Mouse (Mus musculus) myocyte (in vitro differentiated cells): ENCODE results near the gene Pknox2. TPM values are rescaled to one million over a fixed set of nuclear protein-coding genes. Genes with fewer than 3 reads are reported as not detected.
A peak's percentile ranks its signal among the peaks of the same experiment; 100 is the strongest.

Experiments
- H3K27me3 ChIP-seq: one replicate; pipeline ENCODE4 v1.6.1; 2011; ENCODE audit not compliant: control insufficient read depth, insufficient read depth, insufficient read length
- H3K36me3 ChIP-seq: one replicate; pipeline ENCODE4 v1.6.1; 2011; ENCODE audit not compliant: control insufficient read depth, insufficient read depth
- H3K4me2 ChIP-seq: one replicate; pipeline ENCODE4 v1.6.1; 2011; ENCODE audit warnings: low read depth, control low read depth
- H3K4me3 ChIP-seq: one replicate; pipeline ENCODE4 v1.5.1; 2011; ENCODE audit warnings: mild to moderate bottlenecking, control low read depth, moderate library complexity
- H3K79me2 ChIP-seq: one replicate; pipeline ENCODE4 v1.6.1; 2011; ENCODE audit not compliant: control insufficient read depth, insufficient read depth
- H3ac ChIP-seq: one replicate; pipeline ENCODE4 v1.6.1; 2011; ENCODE audit not compliant: control insufficient read depth, insufficient read length
- CEBPB ChIP-seq: IDR thresholded peaks from 2 replicates; pipeline ENCODE4 v1.6.1; 2011; ENCODE audit warnings: mild to moderate bottlenecking, moderate library complexity; ENCODE audit not compliant: poor library complexity, insufficient read depth, severe bottlenecking
- E2F4 ChIP-seq: IDR thresholded peaks from one replicate; pipeline ENCODE4 v1.6.1; 2011; ENCODE audit warnings: mild to moderate bottlenecking, control low read depth, moderate library complexity; ENCODE audit not compliant: insufficient read depth
- MAX ChIP-seq: IDR thresholded peaks from one replicate; pipeline ENCODE4 v1.6.1; 2011; ENCODE audit warnings: low read depth, mild to moderate bottlenecking, control low read depth
- MYOD1 ChIP-seq, 3 experiments: IDR thresholded peaks; one replicate each; pipeline ENCODE4 v1.6.1; 2011; ENCODE audit warnings: control low read depth in 2 of 3, low read depth in 2 of 3, mild to moderate bottlenecking in 2 of 3, moderate library complexity in 1 of 3; ENCODE audit not compliant: insufficient read length in 2 of 3, control insufficient read depth in 1 of 3
- MYOG ChIP-seq, 3 experiments: IDR thresholded peaks; one replicate each; pipeline ENCODE4 v1.6.1; 2011; ENCODE audit warnings: control low read depth in 2 of 3, low read depth in 2 of 3, mild to moderate bottlenecking in 2 of 3; ENCODE audit not compliant: insufficient read length in 2 of 3, control insufficient read depth in 1 of 3, insufficient read depth in 1 of 3
- POLR2A ChIP-seq: IDR thresholded peaks from one replicate; pipeline ENCODE4 v1.6.1; 2011; ENCODE audit warnings: low read depth, mild to moderate bottlenecking, control low read depth, moderate library complexity; ENCODE audit not compliant: insufficient read length
- POLR2AphosphoS2 ChIP-seq: IDR thresholded peaks from one replicate; pipeline ENCODE4 v1.6.1; 2011; ENCODE audit warnings: low read depth, control low read depth; ENCODE audit not compliant: insufficient read length
- REST ChIP-seq: IDR thresholded peaks from one replicate; pipeline ENCODE4 v1.6.1; 2011; ENCODE audit warnings: mild to moderate bottlenecking, control low read depth, moderate library complexity; ENCODE audit not compliant: insufficient read depth, insufficient read length
- SRF ChIP-seq: IDR thresholded peaks from one replicate; pipeline ENCODE4 v1.6.1; 2011; ENCODE audit warnings: low read depth; ENCODE audit not compliant: control insufficient read depth, insufficient read length
- TCF12 ChIP-seq: IDR thresholded peaks from one replicate; pipeline ENCODE4 v1.6.1; 2011; ENCODE audit warnings: mild to moderate bottlenecking, control low read depth; ENCODE audit not compliant: poor library complexity, insufficient read depth, severe bottlenecking
- TCF3 ChIP-seq: IDR thresholded peaks from one replicate; pipeline ENCODE4 v1.6.1; 2011; ENCODE audit warnings: low read depth, control low read depth; ENCODE audit not compliant: insufficient read length
- USF1 ChIP-seq: IDR thresholded peaks from one replicate; pipeline ENCODE4 v1.6.1; 2011; ENCODE audit warnings: low read depth, mild to moderate bottlenecking, control low read depth, moderate library complexity
- polyA plus RNA-seq: library from polyadenylated mRNA; unstranded; fragments of >200 nt; fragmentation: generic; extraction: Trizol; gene quantifications from one replicate; pipeline ENCODE4 v1.2.1, GENCODE M21; 2012; ENCODE audit warnings: missing spikeins

The Pknox2 gene
- polyA plus RNA-seq, 1 experiment = 20.4 TPM

DNA sequence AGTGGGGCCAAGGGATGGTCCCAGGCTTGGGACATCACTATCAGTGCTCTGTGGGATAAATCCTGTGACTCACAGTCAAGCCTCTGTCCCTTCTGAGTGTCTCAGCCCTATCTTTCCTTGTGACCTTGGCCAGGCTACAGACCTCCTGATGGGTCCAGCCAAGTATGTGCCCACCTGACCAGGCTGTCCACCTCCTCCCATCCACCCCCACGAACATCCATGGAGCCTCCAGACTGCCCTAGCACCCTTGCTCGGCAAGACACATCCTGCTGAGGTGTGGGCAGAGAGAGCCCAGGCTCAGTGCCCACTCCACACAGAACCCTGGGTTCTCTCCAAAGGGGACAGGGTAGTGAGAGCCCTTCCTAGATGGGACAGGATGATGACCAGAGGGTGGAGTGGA lies 204.6 kb downstream of the Pknox2 start:
- TF ChIP-seq MYOG (IDR thresholded peaks at IDR 0.05; ENCODE audit: control insufficient read depth in 1 of 3, insufficient read depth in 1 of 3, insufficient read length in 2 of 3, low read depth in 2 of 3) = no peak
- no peak for TF ChIP-seq TCF3
- no peak for TF ChIP-seq E2F4
- no peak for TF ChIP-seq TCF12
- no peak for TF ChIP-seq SRF
- no peak for TF ChIP-seq POLR2A
- no peak for TF ChIP-seq MAX
- no peak for TF ChIP-seq USF1
- no peak for TF ChIP-seq CEBPB
- TF ChIP-seq REST = no peak
- no peak for TF ChIP-seq MYOD1 (IDR thresholded peaks at IDR 0.05; ENCODE audit: control insufficient read depth in 1 of 3, insufficient read length in 2 of 3, low read depth in 2 of 3)
- no peak for TF ChIP-seq POLR2AphosphoS2
- no peak overlapping the region for H3K4me3 ChIP-seq
- H3K4me2 ChIP-seq = no peak overlapping the region
- H3K36me3 ChIP-seq = no peaks in the 10 kb centered on the region
- H3K27me3 ChIP-seq = no peaks in the 10 kb centered on the region
- no peaks in the 10 kb centered on the region for H3K79me2 ChIP-seq
- no peak overlapping the region for H3ac ChIP-seq

DNA sequence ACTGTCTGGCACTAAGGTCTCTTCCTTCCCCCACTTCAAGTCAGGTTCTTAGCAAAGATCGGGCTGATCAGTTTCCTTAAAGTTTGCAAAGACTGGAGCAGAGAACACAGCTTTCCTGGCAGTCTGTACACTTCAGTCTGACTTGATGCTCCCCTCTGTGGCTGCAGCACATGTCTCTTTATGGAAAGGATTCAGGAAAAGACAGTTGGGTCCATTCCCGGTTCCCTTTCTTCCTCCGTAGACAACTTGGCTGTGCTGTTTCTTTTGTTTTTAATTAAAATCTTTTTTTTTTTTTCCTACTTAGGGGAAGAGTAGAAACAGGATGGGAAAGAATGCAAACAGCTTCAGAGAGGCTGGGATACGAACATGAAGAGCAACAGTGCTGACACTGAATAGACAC lies 205.1 kb downstream of the Pknox2 start:
- Histone ChIP-seq H3ac (no peak overlapping the region), H3K36me3 (no peaks in the 10 kb centered on the region), H3K4me3 (no peak overlapping the region), H3K79me2 (no peaks in the 10 kb centered on the region), H3K27me3 (no peaks in the 10 kb centered on the region), H3K4me2 (no peak overlapping the region)
- TF ChIP-seq USF1 (no peak), E2F4 (no peak), MYOD1 (IDR thresholded peaks at IDR 0.05; ENCODE audit: control insufficient read depth in 1 of 3, insufficient read length in 2 of 3, low read depth in 2 of 3) (no peak), REST (no peak), TCF3 (no peak), MAX (no peak), POLR2A (no peak), SRF (no peak), MYOG (IDR thresholded peaks at IDR 0.05; ENCODE audit: control insufficient read depth in 1 of 3, insufficient read depth in 1 of 3, insufficient read length in 2 of 3, low read depth in 2 of 3) (no peak), TCF12 (no peak), POLR2AphosphoS2 (no peak), CEBPB (no peak)

DNA sequence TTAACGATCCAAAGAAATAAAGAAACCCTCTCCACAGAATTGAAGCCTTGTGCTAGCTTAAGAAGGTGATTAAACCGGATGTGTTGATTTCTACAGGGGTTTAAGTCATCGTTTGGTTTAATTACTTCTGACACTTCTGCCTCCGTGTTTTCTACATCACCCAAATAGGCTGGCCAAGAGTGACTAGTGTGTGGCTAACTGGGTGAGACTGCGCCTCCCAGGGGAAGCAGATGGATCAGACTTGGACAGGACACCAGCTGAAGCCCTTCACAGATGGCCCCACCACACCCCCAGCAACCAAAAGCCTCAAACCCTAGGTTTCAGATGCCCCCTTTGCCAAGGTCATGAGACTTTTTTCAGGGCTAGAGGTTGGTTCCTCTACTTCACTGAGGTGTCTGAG lies 205.6 kb downstream of the Pknox2 start:
- no peak overlapping the region for H3K4me3 ChIP-seq
- H3K36me3 ChIP-seq = no peaks in the 10 kb centered on the region
- no peak for TF ChIP-seq POLR2AphosphoS2
- peak in 1 of 3 experiments; percentile 15 for TF ChIP-seq MYOD1 (IDR thresholded peaks at IDR 0.05; ENCODE audit: control insufficient read depth in 1 of 3, insufficient read length in 2 of 3, low read depth in 2 of 3)
- no peaks in the 10 kb centered on the region for H3K27me3 ChIP-seq
- no peak overlapping the region for H3K4me2 ChIP-seq
- H3K79me2 ChIP-seq = no peaks in the 10 kb centered on the region
- H3ac ChIP-seq = no peak overlapping the region

DNA sequence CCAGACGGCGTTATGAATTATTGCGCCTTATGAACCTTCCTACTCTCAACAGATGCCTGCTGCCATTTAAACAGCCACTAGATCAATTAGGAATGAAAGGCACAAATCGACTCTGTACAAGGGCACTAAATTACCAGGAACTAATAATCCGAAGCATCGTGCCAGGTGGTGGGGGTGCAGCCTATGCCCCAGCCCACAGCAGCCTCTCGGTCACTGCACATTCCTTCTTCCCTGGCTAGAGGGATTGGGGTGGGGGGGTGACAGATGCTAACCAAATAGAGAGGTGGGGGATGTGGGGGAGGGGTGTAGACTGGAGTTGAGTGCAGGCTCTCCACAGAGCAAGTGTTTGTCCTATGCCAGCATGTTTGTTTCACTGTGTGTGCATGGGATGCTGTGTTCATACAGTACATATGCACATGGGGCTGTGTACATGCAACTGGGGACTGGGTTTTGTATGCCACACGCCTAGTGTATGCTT lies 208.6 kb downstream of the Pknox2 start:
- H3K4me3 ChIP-seq = no peak overlapping the region
- H3K27me3 ChIP-seq = no peaks in the 10 kb centered on the region
- H3K79me2 ChIP-seq = no peaks in the 10 kb centered on the region
- peaks cover 3% of the 10 kb centered on the region for H3K36me3 ChIP-seq
- no peak overlapping the region for H3K4me2 ChIP-seq
- no peak overlapping the region for H3ac ChIP-seq
- TF ChIP-seq MAX (no peak), TCF3 (no peak), MYOD1 (IDR thresholded peaks at IDR 0.05; ENCODE audit: control insufficient read depth in 1 of 3, insufficient read length in 2 of 3, low read depth in 2 of 3) (no peak), TCF12 (no peak), CEBPB (no peak), USF1 (no peak), POLR2A (no peak), E2F4 (no peak), REST (no peak), POLR2AphosphoS2 (no peak)

DNA sequence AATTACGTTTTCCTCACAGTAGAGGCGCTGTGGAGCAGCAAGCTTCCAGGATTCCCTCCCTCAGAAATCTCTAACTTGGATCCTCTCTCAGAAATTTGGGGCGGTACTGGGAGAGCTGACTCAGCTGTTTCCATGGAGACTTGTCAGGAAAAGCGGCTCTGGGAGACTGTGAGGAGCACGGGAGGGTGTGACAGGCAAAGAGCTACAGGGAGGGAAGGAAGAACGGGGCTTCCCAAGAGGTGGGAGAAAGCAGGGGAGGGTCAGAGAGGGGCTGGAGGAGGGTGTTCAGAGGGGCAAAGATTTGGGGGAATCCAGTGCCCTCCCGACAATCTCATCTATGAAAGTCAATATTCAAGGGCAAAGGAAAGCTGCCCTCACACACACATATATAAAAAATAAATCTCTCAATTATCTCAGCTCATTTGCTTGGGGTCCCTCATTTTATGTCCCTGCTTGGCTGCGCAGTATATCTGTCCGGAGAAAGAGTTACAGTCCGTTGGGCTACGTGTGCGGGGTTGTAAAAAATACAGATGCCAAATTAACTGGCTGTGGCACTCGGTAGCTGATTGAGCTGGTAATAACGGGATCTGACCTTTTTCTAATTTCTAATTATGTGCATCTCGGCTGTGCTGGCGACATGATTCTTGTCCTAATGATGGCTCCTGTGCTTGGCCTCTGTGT lies 213.3 kb downstream of the Pknox2 start:
- Histone ChIP-seq H3K4me3 (no peak overlapping the region), H3K36me3 (peaks cover 3% of the 10 kb centered on the region), H3K4me2 (no peak overlapping the region), H3K79me2 (no peaks in the 10 kb centered on the region), H3K27me3 (no peaks in the 10 kb centered on the region), H3ac (no peak overlapping the region)
- TF ChIP-seq MYOD1 (IDR thresholded peaks at IDR 0.05; ENCODE audit: control insufficient read depth in 1 of 3, insufficient read length in 2 of 3, low read depth in 2 of 3) (no peak), CEBPB (no peak), MYOG (IDR thresholded peaks at IDR 0.05; ENCODE audit: control insufficient read depth in 1 of 3, insufficient read depth in 1 of 3, insufficient read length in 2 of 3, low read depth in 2 of 3) (no peak), E2F4 (no peak), USF1 (no peak)
